Mouse (Mus musculus) kidney, adult 8-10 months (tissue): ENCODE results near the gene 4930474N05Rik.

Experiments
- DNase-seq, 2 experiments: peaks; one replicate each; pipeline ENCODE4 v3.0.0; 2022

The 4930474N05Rik gene

GRCm38 (mm10) chr14:36094617-36095016 lies at the start of gene 4930474N05Rik:
TSS of gene 4930474N05Rik (plus strand) at chr14:36094917.
- no peak for DNase-seq

- DNase-seq = no peak
These were observed 45.8 kb upstream of the 4930474N05Rik start for GRCm38 (mm10) chr14:36048746-36049391.

- no peak for DNase-seq
These were observed 41.4 kb upstream of the 4930474N05Rik start for GRCm38 (mm10) chr14:36053281-36053680.

- DNase-seq = no peak
These were observed 3.8 kb downstream of the 4930474N05Rik start for GRCm38 (mm10) chr14:36098528-36098927.

- DNase-seq = no peak
These were observed 4.9 kb downstream of the 4930474N05Rik start for GRCm38 (mm10) chr14:36099647-36100046.

GRCm38 (mm10) chr14:36100731-36101130 lies 6.0 kb downstream of the 4930474N05Rik start:
- DNase-seq = no peak

- no peak for DNase-seq
These were observed 19.8 kb downstream of the 4930474N05Rik start for GRCm38 (mm10) chr14:36114481-36114880.

GRCm38 (mm10) chr14:36123775-36124335 lies 29.1 kb downstream of the 4930474N05Rik start:
- DNase-seq = no peak

- DNase-seq = no peak
These were observed 41.0 kb downstream of the 4930474N05Rik start for GRCm38 (mm10) chr14:36135749-36136148.

GRCm38 (mm10) chr14:36137696-36138095 lies 43.0 kb downstream of the 4930474N05Rik start:
- no peak for DNase-seq

- DNase-seq = no peak
These were observed 50.5 kb downstream of the 4930474N05Rik start for GRCm38 (mm10) chr14:36145261-36145660.
